Mouse (Mus musculus) liver, adult 2 months (tissue): Measurements from ENCODE around the gene Zc3h13.

Experiments
- CTCF ChIP-seq: fragments of 200-500 bp; IDR thresholded peaks from 2 replicates; pipeline ENCODE4 v1.5.1; 2011; ENCODE audit warnings: low read depth, low read length, control low read depth
- POLR2A ChIP-seq: fragments of 200-500 bp; IDR thresholded peaks from 2 replicates; pipeline ENCODE4 v1.6.1; 2011; ENCODE audit warnings: low read length, control low read depth; ENCODE audit not compliant: insufficient read depth; ENCODE audit errors: extremely low read depth

DNA sequence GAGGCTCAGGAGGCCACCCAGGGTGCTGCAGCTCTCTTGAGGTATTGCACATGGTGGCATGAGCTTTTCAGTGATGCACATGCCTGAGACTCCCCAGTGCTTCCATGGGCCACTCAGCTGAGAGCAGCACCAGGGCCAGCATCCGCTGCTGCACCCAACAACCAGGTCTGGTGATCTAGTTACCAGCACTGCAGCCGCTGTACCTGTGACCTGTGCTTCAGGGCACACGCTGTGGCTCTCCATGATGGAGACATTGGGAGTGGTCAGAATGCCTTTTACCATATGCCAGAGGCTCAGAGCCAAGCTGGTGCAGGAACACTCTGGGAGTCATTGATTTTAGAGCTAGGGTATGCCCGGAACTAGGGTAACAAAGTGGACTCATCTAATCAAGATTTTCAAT lies 50.1 kb downstream of the Zc3h13 start:
- TF ChIP-seq CTCF (no peak), POLR2A (no peak)
